Mouse (Mus musculus): ENCODE measurements at regions not wholly inside any gene's neighbourhood (a gene's known extent, or its start where the extent isn't known, plus 50 kb on each side); places are given as distances from the start of the nearest gene placed in this dataset.
"Not testable (repeated sequence)": the region's sequence is repeated elsewhere in the genome, so short reads cannot be mapped to it uniquely, and the experiment has no call there.

DNA sequence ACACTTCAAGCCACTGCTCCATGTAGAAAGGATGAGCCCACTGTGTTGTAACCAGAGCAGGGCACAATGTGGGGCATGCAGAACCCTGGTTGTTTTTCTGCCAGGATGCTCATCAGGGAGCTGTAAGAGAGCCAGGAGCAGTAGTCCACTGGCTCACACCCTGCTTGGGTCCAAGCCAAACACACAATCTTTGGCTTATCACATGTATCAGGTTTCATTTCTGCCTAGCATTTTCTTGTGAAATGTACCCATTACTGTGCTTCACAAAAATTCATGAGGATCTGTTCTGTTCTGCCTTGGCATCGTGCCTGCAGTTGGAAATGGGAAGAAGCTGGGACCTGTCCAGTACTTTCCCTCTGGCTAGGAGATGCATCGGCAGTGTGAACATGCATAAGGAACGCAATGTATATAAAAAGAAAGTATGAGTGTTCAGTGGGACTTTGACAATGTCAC, 491.6 kb upstream of the Igfbp3 start:
- TF ChIP-seq CTCF (conservative IDR thresholded peaks at IDR 0.05; ENCODE audit: insufficient read depth, insufficient read length, low read depth, low read length) (no peak), POLR2A (IDR thresholded peaks at IDR 0.05; ENCODE audit: low read depth, low read length) (no peak)
- Histone ChIP-seq H3K4me3 (ENCODE audit: insufficient read depth, low read depth, low read length) (no peak overlapping the region), H3K4me1 (ENCODE audit: control insufficient read depth, insufficient read depth, low read length) (no peaks in the 10 kb centered on the region), H3K27me3 (replicated peaks; ENCODE audit: control insufficient read depth, insufficient read depth, low read length) (no peaks in the 10 kb centered on the region), H3K36me3 (ENCODE audit: control insufficient read depth, insufficient read depth, low read length) (no peaks in the 10 kb centered on the region), H3K27ac (ENCODE audit: insufficient read depth, low read depth, low read length) (no peak overlapping the region)
- WGBS, result 85% methylated on average over 3 of the region's 3 CpGs
- DNase-seq, result peak; percentile 28

DNA sequence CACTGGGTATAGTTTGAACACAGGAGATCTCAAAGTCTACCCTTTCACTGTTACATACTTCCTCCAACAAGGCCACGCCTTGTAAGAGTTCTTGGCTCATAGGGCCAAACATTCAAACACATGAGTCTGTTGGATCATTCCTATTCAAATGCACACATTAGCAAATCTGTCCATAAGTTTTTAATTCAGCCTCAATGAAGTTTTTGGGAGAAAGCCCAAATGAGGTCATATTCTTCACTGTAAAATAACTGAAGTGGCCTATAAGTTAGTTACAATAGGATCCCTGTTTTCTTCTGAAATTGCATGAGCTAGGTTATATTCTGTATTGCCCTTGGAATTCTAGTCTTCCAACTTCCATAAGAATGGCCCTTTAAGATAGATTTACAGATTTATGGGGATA, 483.9 kb upstream of the Igfbp3 start:
- TF ChIP-seq POLR2A (IDR thresholded peaks at IDR 0.05; ENCODE audit: low read depth, low read length), result no peak
- no peak for TF ChIP-seq CTCF (conservative IDR thresholded peaks at IDR 0.05; ENCODE audit: insufficient read depth, insufficient read length, low read depth, low read length)
- 87% methylated on average over 1 of the region's 1 CpGs for WGBS
- Histone ChIP-seq H3K27ac (ENCODE audit: insufficient read depth, low read depth, low read length) (no peak overlapping the region), H3K4me3 (ENCODE audit: insufficient read depth, low read depth, low read length) (no peak overlapping the region), H3K4me1 (ENCODE audit: control insufficient read depth, insufficient read depth, low read length) (no peaks in the 10 kb centered on the region), H3K36me3 (ENCODE audit: control insufficient read depth, insufficient read depth, low read length) (no peaks in the 10 kb centered on the region), H3K27me3 (replicated peaks; ENCODE audit: control insufficient read depth, insufficient read depth, low read length) (no peaks in the 10 kb centered on the region)
- no peak for DNase-seq

DNA sequence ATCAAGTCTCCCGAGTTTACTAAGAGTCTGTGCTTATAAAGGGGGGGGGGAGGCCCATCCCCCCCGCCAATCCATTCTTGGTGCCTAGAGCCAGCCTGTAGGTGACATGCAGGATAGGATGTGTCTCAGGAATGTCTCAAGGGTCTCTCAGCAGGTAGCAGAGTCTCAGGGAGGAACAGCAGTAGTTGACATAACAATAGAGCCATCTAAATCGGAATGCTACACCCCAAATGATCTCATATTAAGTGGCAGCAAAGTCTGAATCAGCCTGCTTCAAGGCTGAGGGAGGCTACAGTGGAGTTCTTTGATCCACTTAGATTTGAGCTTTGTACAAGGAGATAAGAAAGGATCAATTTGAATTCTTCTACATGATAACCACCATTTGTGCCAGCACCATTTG, 476.0 kb upstream of the Igfbp3 start:
- H3K4me3 ChIP-seq (ENCODE audit: insufficient read depth, low read depth, low read length); H3K36me3 ChIP-seq (ENCODE audit: control insufficient read depth, insufficient read depth, low read length); H3K27me3 ChIP-seq (replicated peaks; ENCODE audit: control insufficient read depth, insufficient read depth, low read length); H3K27ac ChIP-seq (ENCODE audit: insufficient read depth, low read depth, low read length); H3K4me1 ChIP-seq (ENCODE audit: control insufficient read depth, insufficient read depth, low read length); DNase-seq: not testable (repeated sequence)
- WGBS, result 72% methylated on average over 3 of the region's 3 CpGs

DNA sequence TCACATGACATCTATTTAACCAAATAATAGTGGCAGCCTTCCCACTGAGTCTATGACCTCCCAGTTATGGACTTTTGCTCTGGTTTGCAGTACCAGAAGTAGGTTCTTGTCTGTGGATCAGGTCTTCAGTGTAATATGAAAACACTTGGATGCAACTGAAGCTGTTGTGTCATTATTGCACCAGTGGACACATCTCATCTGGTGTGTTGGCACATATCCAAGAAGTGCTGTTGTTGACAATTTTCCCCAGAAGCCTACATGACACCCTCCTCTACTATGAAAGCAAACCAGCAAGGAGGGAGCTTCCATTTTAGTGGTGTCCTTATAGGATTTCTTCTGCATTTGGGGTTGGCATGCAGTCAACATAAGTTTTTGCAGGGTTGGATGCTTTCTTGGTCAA, 459.1 kb upstream of the Igfbp3 start:
- DNase-seq, result no peak
- Histone ChIP-seq H3K4me1 (ENCODE audit: control insufficient read depth, insufficient read depth, low read length) (no peaks in the 10 kb centered on the region), H3K4me3 (ENCODE audit: insufficient read depth, low read depth, low read length) (no peak overlapping the region), H3K27me3 (replicated peaks; ENCODE audit: control insufficient read depth, insufficient read depth, low read length) (no peaks in the 10 kb centered on the region), H3K36me3 (ENCODE audit: control insufficient read depth, insufficient read depth, low read length) (no peaks in the 10 kb centered on the region), H3K27ac (ENCODE audit: insufficient read depth, low read depth, low read length) (no peak overlapping the region)
- no peak for TF ChIP-seq POLR2A (IDR thresholded peaks at IDR 0.05; ENCODE audit: low read depth, low read length)
- no peak for TF ChIP-seq CTCF (conservative IDR thresholded peaks at IDR 0.05; ENCODE audit: insufficient read depth, insufficient read length, low read depth, low read length)

DNA sequence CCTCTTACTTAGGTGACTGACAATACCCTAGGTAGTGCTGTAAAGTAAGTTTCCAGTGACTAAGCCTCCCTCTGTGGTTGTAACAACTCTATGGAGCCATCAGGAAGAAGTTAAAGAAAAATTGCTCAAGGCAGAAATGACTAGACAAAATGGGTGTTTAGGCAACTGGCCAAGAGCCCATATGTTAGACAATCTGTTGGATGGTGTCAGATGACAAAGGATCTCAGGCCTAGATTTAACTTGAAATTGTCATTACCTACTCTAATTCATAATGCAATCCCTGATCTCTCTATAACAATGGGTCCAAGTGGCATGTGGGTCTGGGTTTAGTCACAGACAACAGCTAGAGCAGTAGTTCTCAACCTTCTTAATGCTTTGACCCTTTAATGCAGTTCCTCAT, 416.9 kb upstream of the Igfbp3 start:
- DNase-seq, result no peak
- H3K4me3 ChIP-seq (ENCODE audit: insufficient read depth, low read depth, low read length), result no peak overlapping the region
- no peak for TF ChIP-seq POLR2A (IDR thresholded peaks at IDR 0.05; ENCODE audit: low read depth, low read length)
- no peak for TF ChIP-seq CTCF (conservative IDR thresholded peaks at IDR 0.05; ENCODE audit: insufficient read depth, insufficient read length, low read depth, low read length)

DNA sequence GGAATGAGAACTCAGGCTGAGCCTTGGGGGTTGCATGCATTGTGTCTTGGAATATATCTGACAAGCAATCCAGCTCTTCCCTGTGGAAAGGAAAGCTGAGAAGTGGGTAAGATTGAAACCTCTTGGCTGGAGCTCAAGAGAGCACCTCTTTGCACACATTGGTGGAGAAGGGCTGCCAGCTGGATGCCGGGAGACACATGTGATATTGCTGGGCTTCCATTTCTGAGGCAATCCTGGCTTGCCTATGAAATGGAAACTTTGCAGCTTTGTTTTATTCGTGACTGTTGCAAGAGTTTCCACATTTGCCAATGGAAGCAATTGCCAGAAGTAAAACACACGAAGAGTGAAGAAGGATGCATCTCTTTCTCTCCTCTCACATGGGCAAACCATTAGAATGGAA, 411.5 kb upstream of the Igfbp3 start:
- H3K36me3 ChIP-seq (ENCODE audit: control insufficient read depth, insufficient read depth, low read length), result no peaks in the 10 kb centered on the region
- TF ChIP-seq POLR2A (IDR thresholded peaks at IDR 0.05; ENCODE audit: low read depth, low read length), result no peak
- TF ChIP-seq CTCF (conservative IDR thresholded peaks at IDR 0.05; ENCODE audit: insufficient read depth, insufficient read length, low read depth, low read length), result no peak
- no peak overlapping the region for H3K27ac ChIP-seq (ENCODE audit: insufficient read depth, low read depth, low read length)
- DNase-seq, result peak; percentile 7
- H3K27me3 ChIP-seq (replicated peaks; ENCODE audit: control insufficient read depth, insufficient read depth, low read length), result no peaks in the 10 kb centered on the region
- H3K4me3 ChIP-seq (ENCODE audit: insufficient read depth, low read depth, low read length), result no peak overlapping the region
- WGBS, result 66% methylated on average over 3 of the region's 3 CpGs
- no peaks in the 10 kb centered on the region for H3K4me1 ChIP-seq (ENCODE audit: control insufficient read depth, insufficient read depth, low read length)

More for the DNA sequence above, 416.9 kb upstream of the Igfbp3 start:
- no peaks in the 10 kb centered on the region for H3K4me1 ChIP-seq (ENCODE audit: control insufficient read depth, insufficient read depth, low read length)
- H3K27ac ChIP-seq (ENCODE audit: insufficient read depth, low read depth, low read length), result no peak overlapping the region
- H3K36me3 ChIP-seq (ENCODE audit: control insufficient read depth, insufficient read depth, low read length), result no peaks in the 10 kb centered on the region
- H3K27me3 ChIP-seq (replicated peaks; ENCODE audit: control insufficient read depth, insufficient read depth, low read length), result no peaks in the 10 kb centered on the region

DNA sequence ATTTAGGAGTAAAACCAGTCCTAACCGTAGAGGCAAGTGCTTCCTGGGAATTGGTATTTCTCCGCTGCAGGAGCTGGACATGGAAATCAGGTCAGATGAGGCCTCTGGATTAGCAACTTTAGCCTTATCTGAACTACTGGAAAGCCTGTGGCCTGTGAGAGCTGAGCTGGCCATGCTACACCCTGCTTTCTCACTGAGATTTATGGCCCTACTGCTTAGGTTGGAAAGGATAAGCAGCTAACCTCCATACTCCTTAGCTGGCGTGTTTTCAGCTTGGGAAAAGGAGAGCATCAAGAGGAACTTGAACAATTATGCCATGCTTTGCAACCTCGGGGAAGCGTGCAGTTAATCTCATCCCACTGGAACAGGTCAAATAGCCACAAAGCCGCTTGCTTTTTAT, 406.6 kb upstream of the Igfbp3 start:
- WGBS, result 34% methylated on average over 6 of the region's 6 CpGs
- H3K4me1 ChIP-seq (ENCODE audit: control insufficient read depth, insufficient read depth, low read length), result no peaks in the 10 kb centered on the region
- H3K4me3 ChIP-seq (ENCODE audit: insufficient read depth, low read depth, low read length), result no peak overlapping the region
- no peak overlapping the region for H3K27ac ChIP-seq (ENCODE audit: insufficient read depth, low read depth, low read length)
- H3K27me3 ChIP-seq (replicated peaks; ENCODE audit: control insufficient read depth, insufficient read depth, low read length), result no peaks in the 10 kb centered on the region
- peak; percentile 29 for DNase-seq
- no peaks in the 10 kb centered on the region for H3K36me3 ChIP-seq (ENCODE audit: control insufficient read depth, insufficient read depth, low read length)
- no peak for TF ChIP-seq CTCF (conservative IDR thresholded peaks at IDR 0.05; ENCODE audit: insufficient read depth, insufficient read length, low read depth, low read length)
- no peak for TF ChIP-seq POLR2A (IDR thresholded peaks at IDR 0.05; ENCODE audit: low read depth, low read length)

DNA sequence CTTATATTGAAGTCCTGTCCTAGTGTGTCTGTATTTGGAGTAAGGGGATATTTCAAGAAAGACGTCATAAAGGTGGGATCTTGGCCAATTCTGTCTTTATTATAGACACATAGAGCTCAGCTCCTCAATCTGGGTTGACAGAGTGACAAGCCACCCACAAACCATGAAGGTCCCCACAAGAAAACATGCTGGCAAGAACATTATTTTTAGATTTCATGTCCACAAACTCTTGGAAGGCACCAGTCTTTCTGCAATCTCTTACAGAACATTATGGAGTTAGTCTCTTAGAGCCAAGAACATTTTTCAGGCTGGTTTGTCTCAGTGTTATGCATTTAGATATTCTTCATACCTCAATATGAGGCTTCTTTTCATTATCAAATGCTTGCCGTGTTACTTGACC, 397.0 kb upstream of the Igfbp3 start:
- no peaks in the 10 kb centered on the region for H3K36me3 ChIP-seq (ENCODE audit: control insufficient read depth, insufficient read depth, low read length)
- no peak overlapping the region for H3K4me3 ChIP-seq (ENCODE audit: insufficient read depth, low read depth, low read length)
- H3K27ac ChIP-seq (ENCODE audit: insufficient read depth, low read depth, low read length), result no peak overlapping the region
- 54% methylated on average over 2 of the region's 2 CpGs for WGBS
- no peaks in the 10 kb centered on the region for H3K4me1 ChIP-seq (ENCODE audit: control insufficient read depth, insufficient read depth, low read length)
- TF ChIP-seq POLR2A (IDR thresholded peaks at IDR 0.05; ENCODE audit: low read depth, low read length), result no peak
- no peak for TF ChIP-seq CTCF (conservative IDR thresholded peaks at IDR 0.05; ENCODE audit: insufficient read depth, insufficient read length, low read depth, low read length)
- no peak for DNase-seq
- no peaks in the 10 kb centered on the region for H3K27me3 ChIP-seq (replicated peaks; ENCODE audit: control insufficient read depth, insufficient read depth, low read length)

Data from kidney, adult 2 months (tissue).